Mouse (Mus musculus) midbrain, embryonic 11.5 days (tissue): ENCODE results near the gene Bms1. TPM values are rescaled to one million over a fixed set of nuclear protein-coding genes. Genes with fewer than 3 reads are reported as not detected.

ENCODE experiments used
- ATAC-seq: fragments of 200-750 bp; cut with Nextera tagmentation; 2 replicates; pipeline ENCODE4 v1.8.0; 2017; ENCODE audit warnings: moderate TSS enrichment, moderate library complexity; ENCODE audit not compliant: low FRiP score
- DNase-seq: peaks from one replicate; pipeline ENCODE4 v3.0.0; 2015; ENCODE audit warnings: low spot score; ENCODE audit errors: missing footprints
- H3K27ac ChIP-seq: fragments of 300-500 bp; sonication (generic); 2 replicates; pipeline ENCODE4 v1.5.1; 2014; ENCODE audit warnings: low read depth, low read length
- H3K27me3 ChIP-seq: fragments of 300-500 bp; sonication (generic); 2 replicates; pipeline ENCODE4 v1.6.1; 2014; ENCODE audit warnings: mild to moderate bottlenecking, low read length, moderate library complexity, mixed read lengths; ENCODE audit not compliant: control insufficient read depth, insufficient read depth
- H3K36me3 ChIP-seq: fragments of 300-500 bp; sonication (generic); 2 replicates; pipeline ENCODE4 v1.6.1; 2014; ENCODE audit warnings: mild to moderate bottlenecking, low read length, moderate library complexity, mixed read lengths; ENCODE audit not compliant: control insufficient read depth, insufficient read depth
- H3K4me1 ChIP-seq: fragments of 300-500 bp; sonication (generic); 2 replicates; pipeline ENCODE4 v1.6.1; 2014; ENCODE audit warnings: low read length; ENCODE audit not compliant: control insufficient read depth, insufficient read depth
- H3K4me2 ChIP-seq: fragments of 300-500 bp; sonication (generic); 2 replicates; pipeline ENCODE4 v1.6.1; 2014; ENCODE audit warnings: mild to moderate bottlenecking, moderate library complexity
- H3K4me3 ChIP-seq: fragments of 300-500 bp; sonication (generic); 2 replicates; pipeline ENCODE4 v1.5.1; 2014; ENCODE audit warnings: low read depth, low read length
- H3K9ac ChIP-seq: fragments of 300-500 bp; sonication (generic); 2 replicates; pipeline ENCODE4 v1.6.1; 2014; ENCODE audit warnings: low read length
- H3K9me3 ChIP-seq: fragments of 300-500 bp; sonication (generic); 2 replicates; pipeline ENCODE4 v1.6.1; 2016; ENCODE audit warnings: low read length; ENCODE audit not compliant: control insufficient read depth
- WGBS: fragments of 180-500 bp; shearing (Covaris S2); extraction: QIAGEN DNeasy Blood & Tissue Kit; methylation state at CpG from one replicate; pipeline ENCODE4 v1.1.7; 2014; 5-methylcytosine and 5-hydroxymethylcytosine counted together
- microRNA-seq: library from miRNA; unstranded; fragments of <30 nt; microRNA quantifications from one replicate; pipeline ENCODE4, GENCODE M21; 2017
- polyA plus RNA-seq: library from polyadenylated mRNA; unstranded; fragments of >200 nt; fragmentation: Nextera tagmentation; extraction: Ambion mirVana; gene quantifications from 2 replicates; pipeline ENCODE4 v1.2.1, GENCODE M21; 2014

Gene Bms1
- polyA plus RNA-seq, 1 experiment from 2014 or later = 43.4 TPM

GRCm38 (mm10) chr6:118341861-118342485 lies 77.3 kb downstream of the Bms1 start:
- 90% methylated on average over 11 of the region's 11 CpGs for WGBS
- Histone ChIP-seq H3K4me3 (no peak overlapping the region), H3K9me3 (no peaks in the 10 kb centered on the region), H3K36me3 (no peaks in the 10 kb centered on the region), H3K27me3 (no peaks in the 10 kb centered on the region), H3K9ac (no peak overlapping the region), H3K4me1 (no peaks in the 10 kb centered on the region), H3K4me2 (no peak overlapping the region), H3K27ac (no peak overlapping the region)
- ATAC-seq = no peak
- no peak for DNase-seq

GRCm38 (mm10) chr6:118337660-118338059 lies 81.6 kb downstream of the Bms1 start:
- H3K9ac ChIP-seq = no peak overlapping the region
- no peaks in the 10 kb centered on the region for H3K36me3 ChIP-seq
- DNase-seq (no peak), ATAC-seq (no peak)
- H3K4me3 ChIP-seq = no peak overlapping the region
- H3K9me3 ChIP-seq = no peaks in the 10 kb centered on the region
- no peaks in the 10 kb centered on the region for H3K27me3 ChIP-seq
- no peak overlapping the region for H3K4me2 ChIP-seq
- no peak overlapping the region for H3K27ac ChIP-seq
- 84% methylated on average over 5 of the region's 5 CpGs for WGBS
- H3K4me1 ChIP-seq = no peaks in the 10 kb centered on the region

DNA sequence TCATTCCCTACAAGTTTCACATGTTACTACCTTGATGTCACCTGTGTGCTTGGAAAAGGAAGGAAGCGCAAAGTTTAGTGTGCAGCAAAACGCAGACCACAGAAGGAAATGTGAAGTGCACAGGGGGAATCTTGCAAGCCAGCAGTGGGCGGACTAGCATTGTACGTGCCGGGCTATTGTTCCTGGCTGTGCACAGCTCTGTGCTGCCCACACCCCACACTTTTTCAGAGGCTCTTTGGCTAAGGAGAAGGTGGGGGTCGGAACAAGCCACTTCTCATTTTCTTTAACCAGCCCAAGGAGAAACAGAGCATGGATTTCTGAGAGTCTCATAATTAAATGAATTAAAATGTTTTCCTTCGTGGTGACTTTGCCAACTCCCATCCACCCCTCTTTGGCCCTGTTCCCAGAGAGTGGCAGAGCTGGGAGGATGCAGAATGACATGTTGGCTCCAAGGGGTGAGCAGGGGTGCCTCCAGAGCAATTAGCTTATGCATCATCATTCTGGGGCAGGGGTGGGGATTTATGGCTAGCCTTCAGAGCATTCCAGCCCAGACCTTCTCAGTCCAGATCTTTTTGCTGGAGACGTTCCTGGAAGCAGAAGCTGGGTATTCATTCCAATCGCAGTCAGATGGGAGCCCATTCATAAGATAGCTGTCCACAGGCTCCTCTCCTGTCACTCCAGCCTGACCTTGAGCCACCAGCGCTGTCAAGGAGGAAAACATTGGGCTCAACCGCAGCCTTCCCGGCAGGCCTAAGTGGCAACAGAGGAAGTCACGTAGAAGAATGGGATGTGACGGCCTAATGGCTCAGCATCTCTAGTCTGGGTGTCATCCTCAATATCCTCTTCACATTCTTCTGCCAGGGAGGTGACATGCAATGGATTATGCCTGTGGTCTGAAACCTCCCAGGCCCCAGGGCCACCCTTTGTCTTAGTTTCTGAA lies 82.5 kb downstream of the Bms1 start:
- no peak overlapping the region for H3K27ac ChIP-seq
- no peaks in the 10 kb centered on the region for H3K36me3 ChIP-seq
- H3K4me3 ChIP-seq = no peak overlapping the region
- ATAC-seq = no peak
- no peak overlapping the region for H3K4me2 ChIP-seq
- H3K4me1 ChIP-seq = no peaks in the 10 kb centered on the region
- WGBS = 78% methylated on average over 14 of the region's 14 CpGs
- no peak overlapping the region for H3K9ac ChIP-seq
- no peak for DNase-seq
- H3K9me3 ChIP-seq = no peaks in the 10 kb centered on the region
- H3K27me3 ChIP-seq = no peaks in the 10 kb centered on the region

DNA sequence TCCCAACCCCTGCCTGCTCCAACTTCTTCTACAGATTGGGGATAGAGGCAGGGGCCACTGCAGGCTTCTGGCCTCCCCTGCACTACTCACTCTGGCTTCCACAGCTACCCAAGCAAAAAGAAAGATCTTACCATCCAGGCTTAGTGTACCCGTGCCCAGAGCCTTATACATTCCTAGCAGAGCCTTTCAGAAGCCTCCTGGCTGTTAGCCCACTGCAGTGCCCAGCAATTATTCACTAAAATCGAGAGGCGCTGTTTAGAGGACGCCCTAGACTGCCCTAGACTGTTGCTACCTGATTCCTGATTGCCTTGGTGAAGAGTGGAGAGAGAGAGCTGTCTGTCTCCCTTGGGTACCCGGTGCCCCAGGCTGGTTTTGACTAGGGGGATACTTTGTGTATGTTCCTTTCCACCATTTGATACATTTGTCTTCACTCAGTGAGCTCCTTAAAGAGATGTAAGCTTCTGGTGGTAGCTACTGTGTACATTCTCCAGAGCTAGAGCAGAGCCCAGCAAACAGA lies 83.3 kb downstream of the Bms1 start:
- Histone ChIP-seq H3K9me3 (no peaks in the 10 kb centered on the region), H3K27ac (no peak overlapping the region), H3K36me3 (no peaks in the 10 kb centered on the region), H3K4me3 (no peak overlapping the region), H3K4me1 (no peaks in the 10 kb centered on the region), H3K9ac (no peak overlapping the region), H3K27me3 (no peaks in the 10 kb centered on the region), H3K4me2 (no peak overlapping the region)
- DNase-seq (no peak), ATAC-seq (no peak)
- WGBS = 77% methylated on average over 5 of the region's 5 CpGs

DNA sequence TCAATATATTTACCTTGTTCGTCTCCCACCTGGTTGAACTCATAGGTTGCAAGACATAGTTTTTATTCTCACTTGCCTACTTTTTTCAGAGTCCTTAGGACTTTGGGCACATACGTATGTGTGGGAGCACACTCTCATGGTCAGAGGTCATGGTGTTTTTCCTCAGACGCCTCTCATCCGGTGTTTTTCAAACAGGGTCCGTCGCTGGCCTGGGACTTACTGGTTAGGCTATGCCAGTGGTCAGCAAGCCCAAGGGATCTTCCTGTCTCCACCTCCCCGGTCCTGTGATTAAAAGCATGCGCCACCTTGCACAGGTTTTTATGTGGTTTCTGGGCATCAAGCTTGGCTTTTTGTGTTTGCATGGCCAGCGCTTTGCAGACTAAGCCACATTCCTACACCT lies 85.4 kb downstream of the Bms1 start:
- no peaks in the 10 kb centered on the region for H3K9me3 ChIP-seq
- 90% methylated on average over 9 of the region's 9 CpGs for WGBS
- H3K36me3 ChIP-seq = no peaks in the 10 kb centered on the region

More for the DNA sequence above, 85.4 kb downstream of the Bms1 start:
- Histone ChIP-seq H3K4me2 (no peak overlapping the region), H3K9ac (no peak overlapping the region), H3K4me3 (no peak overlapping the region), H3K27ac (no peak overlapping the region), H3K4me1 (no peaks in the 10 kb centered on the region), H3K27me3 (no peaks in the 10 kb centered on the region)
- no peak for DNase-seq
- ATAC-seq = no peak

Small RNA genes lying within 50 kb of the gene (microRNA-seq; reads per million reads assigned to microRNA genes)
- not detected for gene Gm25953

Other genes starting within 250 kb of the Bms1 start
- 1.5 and 2.3 TPM in 2 replicates for gene Ret, start 221.8 kb downstream of the Bms1 start, polyA plus RNA-seq
- gene Zfp248, start 36.1 kb upstream of the Bms1 start, polyA plus RNA-seq = 11.8 and 12.1 TPM in 2 replicates
- gene Zfp9, start 59.8 kb upstream of the Bms1 start, polyA plus RNA-seq = 9.4 and 12.5 TPM in 2 replicates
- 21.8 and 23.3 TPM in 2 replicates for gene Ankrd26, start 142.8 kb upstream of the Bms1 start, polyA plus RNA-seq